Mouse (Mus musculus) B cell, adult 2 months (primary cell): ENCODE data around the gene Nlrp10.
A peak's percentile ranks its signal among the peaks of the same experiment; 100 is the strongest.

Source experiments
- DNase-seq, 2 experiments: peaks; one replicate each; pipeline ENCODE4 v3.0.0; 2022

The Nlrp10 gene

DNA sequence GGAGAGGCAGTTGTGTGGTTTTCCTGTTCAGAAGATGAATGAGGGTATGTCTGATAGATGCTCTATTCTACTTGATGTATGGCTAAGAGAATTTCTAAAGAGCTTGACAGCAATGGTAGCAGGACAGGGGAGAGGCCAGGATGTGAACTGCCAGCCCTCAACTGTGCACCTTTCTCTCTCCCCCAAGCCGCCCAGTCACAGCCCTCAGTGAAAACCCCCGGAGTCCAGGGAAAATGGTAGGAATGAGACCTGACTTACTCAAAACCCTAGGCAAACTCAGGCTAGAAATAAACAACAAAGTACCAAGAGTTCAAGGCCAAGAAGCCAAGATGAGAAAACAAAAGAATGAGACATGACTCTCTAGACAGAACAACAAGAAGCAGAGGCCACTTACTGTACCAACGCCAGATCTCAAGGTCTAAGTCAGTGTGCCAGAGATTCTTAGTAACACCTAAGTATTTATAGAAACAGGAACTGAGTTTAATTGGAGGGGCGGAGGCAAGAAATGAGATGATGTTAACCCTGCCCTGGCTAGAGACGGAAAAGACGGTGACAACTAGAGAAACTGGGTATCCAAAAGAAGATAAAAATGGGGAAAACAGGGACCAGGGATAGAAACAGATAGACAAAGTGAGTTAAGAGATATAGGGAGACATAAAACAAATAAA lies at the start of gene Nlrp10:
Nlrp10 (minus strand) TSS at position 453 of the 668 bp plus-strand sequence.
- DNase-seq, result peak; percentile 46 to 60

DNA sequence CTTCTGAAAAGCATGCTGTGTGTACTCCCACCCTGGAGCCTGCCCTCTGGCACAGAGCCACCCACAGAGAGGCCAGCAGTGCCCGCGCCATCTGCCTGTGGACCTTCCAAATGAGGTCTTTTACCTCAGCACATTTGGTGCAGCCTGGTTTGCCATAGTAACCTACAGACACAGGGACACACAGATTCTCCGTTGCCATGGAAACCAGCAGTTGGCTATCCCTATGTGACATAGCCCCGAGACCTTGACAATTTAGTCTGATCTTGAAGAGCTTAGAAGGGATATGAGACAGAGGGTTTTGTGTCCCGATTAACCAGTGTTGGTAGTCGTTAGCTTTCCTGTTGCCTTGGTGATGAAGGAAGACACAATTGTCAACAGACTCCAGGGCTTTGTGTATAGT lies 42.3 kb upstream of the Nlrp10 start:
- DNase-seq, result no peak

DNA sequence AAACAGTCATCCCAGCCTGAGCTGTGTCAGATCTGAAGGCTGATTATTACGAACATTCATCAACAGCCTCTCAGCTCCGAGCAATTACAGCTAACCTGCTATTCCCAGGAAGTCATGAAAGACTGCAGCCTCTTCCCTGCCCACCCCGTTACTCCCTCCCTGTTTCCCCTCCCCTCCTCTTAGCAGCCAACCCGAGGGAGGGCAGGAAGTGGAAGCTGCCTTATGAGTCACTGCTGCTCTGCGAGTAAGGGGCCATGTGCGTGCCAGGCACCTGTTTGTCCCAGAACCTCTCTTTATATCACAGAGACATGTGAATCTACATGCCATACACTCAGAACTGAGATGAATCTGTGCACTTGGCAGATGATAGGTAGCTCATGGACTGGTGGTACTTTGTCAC lies 38.2 kb upstream of the Nlrp10 start:
- DNase-seq, result no peak

DNA sequence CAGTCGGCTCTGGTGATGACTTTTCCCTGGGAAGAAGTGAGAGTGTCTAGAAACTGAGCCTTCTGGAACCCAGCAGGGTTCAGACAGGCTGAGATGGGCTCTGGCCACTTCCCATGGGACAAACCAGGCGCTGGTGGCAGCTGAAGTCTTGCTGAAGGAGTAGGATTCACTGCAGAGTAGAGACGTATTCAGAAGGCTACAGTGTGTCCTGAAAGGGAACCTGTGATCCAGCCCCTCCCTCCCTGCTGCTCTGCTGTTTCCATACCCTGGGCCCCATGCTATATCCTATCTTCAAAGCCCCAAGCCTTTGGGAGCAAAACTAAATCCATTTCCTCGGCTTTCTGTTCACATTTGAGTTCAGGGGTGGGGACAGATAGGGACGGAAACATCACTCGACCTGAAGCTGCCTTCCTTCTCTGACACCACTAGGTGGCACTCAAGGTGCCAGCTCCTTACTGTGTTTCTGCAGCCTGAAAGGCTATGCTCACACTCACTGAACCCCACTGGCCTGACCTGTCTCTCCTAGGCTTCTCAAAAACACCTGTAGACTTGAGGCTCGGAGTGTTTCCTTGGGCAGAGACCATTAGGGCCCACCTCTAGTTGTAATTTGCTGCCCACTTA lies 36.9 kb upstream of the Nlrp10 start:
- DNase-seq, result peak; percentile 49

DNA sequence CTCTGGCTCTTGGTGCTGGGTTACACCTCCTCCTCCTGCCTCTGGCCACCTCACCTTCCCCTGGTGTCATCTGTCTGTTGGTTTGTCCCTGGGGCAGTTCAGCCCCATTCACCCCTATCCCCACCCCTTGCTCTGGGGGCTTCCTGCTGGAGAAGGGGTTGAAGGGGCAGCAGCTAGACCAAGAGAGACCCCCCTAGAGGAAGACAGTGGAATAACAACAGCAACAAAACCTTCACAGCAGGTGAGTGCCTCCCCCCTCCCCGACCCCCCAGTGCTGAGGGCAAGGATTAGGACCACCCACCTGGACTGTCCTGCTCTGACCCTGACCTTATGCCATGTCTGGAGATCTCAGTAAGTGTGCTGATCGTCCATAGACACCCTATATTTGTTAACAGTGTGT lies 36.0 kb upstream of the Nlrp10 start:
- no peak for DNase-seq

DNA sequence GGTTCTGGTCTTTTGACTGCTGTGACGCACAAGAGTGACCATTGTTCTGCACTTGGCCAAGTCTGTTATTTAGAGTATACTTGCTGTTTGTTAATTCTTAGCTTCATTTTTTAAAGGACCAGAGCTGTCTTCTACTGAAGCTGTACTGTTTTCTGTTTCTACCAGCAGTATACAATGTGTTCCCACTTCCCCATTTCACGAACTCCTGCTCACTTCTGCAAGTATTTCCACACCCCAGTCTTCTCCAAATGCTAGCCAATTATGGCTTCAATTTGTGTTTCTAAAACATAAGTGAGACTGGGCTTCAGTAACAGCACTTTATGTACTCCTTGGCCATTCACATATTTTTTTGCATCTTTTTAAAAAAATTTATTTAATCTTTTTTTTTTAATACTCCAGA lies 27.8 kb upstream of the Nlrp10 start:
- DNase-seq, result no peak

DNA sequence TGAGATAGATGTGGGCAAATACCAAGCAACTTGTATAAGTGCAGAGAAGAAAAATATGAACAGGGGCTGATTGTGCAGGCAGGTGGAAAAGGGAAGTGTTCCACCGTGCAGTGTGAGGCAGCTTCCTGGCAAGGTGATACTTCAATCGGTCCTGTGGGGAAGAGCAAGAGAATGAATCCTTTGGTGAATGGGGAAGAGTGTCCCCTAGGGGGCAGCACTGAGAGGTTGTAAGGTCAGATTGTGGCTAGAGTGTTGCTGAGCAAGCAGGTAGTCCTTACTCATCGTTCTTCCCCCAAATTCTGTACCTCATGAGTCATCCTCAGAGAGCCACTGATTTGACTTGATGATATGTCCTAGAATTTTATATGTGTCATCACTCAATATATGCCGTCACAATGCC lies 24.2 kb upstream of the Nlrp10 start:
- peak; percentile 77 to 79 for DNase-seq

DNA sequence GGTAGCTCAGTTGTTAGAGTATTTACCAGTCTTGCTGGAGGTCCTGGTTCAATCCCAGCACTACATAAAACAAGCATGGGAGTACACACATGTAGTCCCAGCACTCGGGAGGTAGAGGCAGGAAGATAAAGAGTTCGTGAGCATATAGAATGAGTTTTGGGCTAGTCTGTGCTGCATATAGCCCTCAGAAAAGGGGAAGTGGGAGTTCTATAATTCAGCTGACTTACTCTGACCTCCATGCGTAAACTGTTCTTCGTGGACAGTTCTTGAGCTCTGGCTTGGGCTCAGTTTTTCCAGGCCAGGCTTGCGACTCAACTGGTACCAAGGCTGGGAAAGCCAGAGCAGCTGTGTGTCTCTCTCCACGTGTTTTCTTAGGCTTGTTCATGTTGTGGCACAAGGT lies 22.8 kb upstream of the Nlrp10 start:
- peak; percentile 27 to 31 for DNase-seq

DNA sequence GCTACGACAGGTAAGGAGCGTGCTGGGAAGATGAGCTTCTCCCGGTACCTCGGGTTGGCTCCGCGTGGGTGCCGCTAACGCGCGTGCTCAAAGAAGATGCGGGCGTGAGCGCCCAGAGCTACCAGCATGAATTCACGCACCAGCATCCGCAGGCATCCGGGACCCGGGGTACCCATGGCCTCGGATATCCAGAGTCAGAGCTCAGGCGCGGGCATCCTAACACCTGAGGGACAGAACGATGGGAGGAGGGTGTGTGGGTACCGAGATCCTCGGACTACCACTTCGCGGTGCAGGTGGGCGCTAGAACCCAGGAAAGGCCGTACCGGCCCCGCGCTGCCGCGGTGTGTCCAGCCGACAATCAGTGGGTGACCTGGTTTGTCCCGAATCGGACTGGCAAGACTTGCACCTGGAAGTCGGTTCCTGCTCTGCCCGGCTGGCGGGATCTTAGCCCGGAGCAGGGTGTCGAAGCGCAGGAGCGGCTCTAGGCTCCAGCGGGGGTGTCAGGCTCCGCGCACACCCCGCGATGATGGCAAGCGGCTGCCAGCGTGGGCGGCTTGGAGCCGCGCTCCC lies 20.9 kb upstream of the Nlrp10 start:
- DNase-seq, result peak; percentile 36 to 46

DNA sequence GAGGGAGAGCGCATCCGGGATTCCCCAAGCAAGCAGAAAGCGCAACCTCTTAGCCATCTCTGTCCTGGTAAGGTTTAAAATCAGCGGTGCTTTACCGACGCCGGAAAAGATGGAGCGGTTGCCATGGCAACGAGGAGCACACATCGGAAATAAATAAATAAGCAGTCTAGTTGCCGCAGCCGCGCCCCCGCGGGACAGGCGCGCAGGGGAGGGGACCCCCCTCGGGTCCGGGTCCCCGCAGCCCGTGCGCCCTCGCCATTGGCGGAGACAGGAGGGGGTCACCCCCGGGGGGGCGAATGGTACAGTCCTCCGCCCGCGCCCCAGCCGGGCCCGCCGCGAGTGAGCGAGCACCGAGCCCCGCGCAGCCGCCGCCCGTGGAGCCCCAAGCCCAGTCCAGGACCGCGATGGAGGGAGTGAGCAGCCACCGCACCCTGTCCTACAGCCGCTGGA lies 20.4 kb upstream of the Nlrp10 start, which contains the start of gene Tub:
Tub (plus strand) TSS at position 27 of the 450 bp plus-strand sequence.
- DNase-seq, result peak; percentile 75

DNA sequence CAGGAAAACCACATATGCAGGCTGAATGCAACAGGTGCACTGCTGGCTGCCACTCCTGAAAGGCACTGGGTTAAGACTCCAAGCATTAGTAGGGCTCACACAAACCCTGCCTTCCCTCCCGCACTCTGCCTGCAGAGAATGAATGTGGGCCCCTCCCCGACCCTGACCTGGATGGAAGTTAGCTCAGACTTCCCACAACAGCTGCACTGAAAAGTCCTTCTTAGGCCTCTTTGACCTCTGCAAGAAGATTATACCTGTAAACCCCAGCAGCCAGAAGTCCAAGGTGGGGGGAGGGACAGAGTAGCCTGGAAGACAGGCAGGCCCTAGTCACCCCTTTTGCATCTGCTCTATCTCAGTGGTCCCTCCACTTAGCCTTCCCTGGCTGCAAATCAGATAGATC lies 19.3 kb upstream of the Nlrp10 start:
- no peak for DNase-seq

DNA sequence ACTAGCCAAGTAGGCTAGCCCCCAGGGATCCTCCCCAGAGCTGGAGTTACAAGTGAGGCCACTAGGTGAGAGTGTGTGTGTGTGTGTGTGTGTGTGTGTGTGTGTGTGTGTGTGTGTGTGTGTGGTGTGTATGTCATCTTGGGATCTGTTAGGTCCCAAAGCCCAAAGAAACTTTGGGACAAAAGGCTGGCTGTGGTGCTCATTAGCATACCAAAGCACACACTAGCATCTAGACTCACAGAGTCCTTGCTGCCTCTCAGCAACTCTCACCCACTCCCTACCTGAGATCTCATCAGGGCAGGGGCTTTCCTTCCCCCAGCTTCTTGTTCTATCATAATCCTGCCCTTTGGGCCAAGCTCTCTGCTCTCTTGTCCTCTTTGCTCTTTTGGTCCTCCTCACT lies 18.6 kb upstream of the Nlrp10 start:
- no peak for DNase-seq

DNA sequence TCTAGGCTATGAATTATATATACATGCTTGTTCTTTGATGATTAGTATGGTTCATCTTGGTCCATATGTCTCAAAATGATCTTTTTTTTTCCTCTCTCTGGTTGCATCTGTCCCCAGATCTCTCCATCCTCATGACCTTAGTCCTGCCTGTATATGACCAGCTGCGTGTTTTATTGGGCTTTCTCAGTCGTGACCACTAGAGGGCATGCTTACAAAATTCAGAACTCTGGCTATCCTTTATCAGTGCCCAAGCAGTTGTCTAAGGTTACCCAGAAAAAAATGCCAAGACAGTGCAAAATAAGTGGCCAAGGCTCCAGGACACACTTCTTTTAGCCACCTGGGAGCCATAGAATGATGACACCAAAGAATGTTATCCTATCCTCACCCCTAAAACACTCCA lies 14.0 kb upstream of the Nlrp10 start:
- peak; percentile 59 for DNase-seq

DNA sequence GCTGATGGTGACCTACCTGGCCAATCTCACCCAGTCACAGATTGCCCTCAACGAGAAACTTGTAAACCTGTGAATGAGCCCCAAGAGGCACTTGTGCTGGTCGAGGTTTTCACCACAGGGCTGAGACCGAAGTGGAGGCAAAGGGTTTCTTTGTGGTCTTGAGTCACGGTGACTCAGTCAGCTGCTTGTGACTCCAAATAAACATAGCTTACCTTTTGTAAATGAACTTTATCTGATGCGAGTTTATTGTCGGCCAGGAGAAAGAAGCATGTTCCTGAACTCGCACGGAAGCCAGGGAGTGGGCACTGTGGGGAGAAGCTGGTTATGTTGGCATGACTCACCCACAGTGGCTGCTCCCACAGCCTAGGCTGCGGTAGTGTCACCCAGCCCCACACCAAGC lies 11.5 kb upstream of the Nlrp10 start:
- DNase-seq, result no peak

DNA sequence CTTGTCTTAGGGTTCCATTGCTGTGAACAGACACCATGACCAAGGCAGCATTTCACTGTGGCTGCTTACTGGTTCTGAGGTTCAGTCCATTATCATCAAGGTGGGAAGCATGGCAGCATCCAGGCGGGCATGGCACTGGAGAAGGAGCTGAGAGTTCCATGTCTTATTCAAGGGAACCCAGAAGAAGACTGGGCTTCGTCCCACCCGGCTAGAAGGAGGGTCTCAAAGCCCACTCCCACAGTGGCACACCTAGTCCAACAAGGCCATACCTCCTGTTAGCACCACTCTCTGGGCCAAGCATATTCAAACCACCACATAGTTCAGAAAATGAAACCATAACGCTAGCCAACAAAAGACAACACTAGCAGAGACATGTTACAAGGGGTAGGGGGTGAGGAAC lies 6.6 kb upstream of the Nlrp10 start:
- DNase-seq, result no peak

DNA sequence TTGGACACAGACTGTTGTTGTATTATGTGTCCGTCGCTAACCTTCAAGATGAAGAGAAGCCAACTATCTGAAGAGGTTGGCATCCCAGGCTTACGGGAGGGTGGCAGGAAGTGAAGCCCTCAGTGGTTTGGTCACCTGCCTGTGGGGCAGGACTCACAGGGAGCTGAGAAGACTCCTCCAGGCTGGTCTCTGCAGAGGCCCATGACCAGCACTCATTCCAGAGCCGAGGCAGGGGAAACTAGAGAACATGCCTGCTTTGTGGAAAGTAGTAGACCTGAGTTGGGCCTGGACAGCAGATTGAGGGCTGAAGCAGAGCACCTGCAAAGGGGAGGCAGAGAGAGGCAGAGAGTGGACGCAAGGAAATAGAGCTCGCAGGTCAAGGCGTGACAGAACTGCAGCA lies 5.4 kb upstream of the Nlrp10 start:
- DNase-seq, result no peak

DNA sequence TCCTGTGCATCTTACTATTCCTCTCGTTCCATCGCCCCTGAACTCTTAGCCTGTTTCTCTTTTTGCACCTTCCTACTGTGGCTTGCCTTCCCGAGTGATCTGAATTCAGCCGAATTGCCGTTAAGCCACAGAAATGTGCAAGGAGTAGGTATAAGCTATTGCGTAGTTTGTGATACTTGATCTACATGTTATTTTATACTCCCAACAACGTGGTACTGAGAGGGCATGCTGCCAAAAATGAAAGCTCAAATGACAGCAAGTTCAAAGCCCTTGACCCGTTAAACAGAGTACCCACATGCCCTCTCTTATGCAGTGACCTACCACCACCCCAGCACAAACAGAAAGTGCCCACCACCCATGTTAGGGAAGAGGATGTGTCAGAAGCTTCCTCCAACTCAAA lies 4.9 kb upstream of the Nlrp10 start:
- DNase-seq, result no peak

DNA sequence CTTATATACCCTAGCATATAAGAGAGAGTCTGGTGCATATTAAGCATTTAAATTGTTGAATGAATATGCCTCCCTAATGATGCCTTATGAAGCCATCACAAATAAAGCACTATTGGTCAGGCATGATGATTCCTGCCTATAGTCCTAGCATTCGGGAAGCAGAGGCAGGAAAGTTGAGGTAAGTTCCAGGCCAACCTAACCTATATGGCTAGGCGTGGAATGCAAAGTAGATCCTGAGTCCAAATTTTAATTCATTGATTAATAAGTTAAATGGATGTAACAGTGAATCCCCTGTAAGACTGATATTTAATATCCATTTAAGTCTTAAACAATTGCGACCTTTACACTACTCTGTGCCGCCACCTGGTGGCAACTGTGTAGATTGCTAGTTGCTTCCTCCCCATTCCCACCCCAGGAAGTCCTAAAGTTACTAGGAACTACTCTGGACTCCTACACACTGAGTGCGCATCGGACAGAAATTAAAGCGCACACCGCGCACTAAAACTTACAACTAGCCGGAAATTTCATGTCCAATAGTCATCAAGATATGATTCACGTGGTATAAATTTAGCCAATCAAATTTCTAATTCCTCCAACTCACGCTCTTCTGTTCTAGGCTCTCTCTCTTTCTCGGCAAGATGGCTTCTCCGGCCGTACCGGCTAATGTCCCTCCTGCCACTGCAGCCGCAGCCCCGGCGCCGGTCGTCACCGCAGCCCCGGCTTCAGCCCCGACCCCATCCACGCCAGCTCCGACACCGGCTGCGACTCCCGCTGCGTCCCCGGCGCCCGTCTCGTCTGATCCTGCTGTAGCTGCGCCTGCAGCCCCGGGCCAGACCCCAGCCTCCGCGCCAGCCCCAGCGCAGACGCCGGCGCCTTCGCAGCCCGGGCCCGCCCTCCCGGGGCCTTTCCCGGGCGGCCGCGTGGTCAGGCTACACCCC lies 4.1 kb upstream of the Nlrp10 start, which contains the start of gene Eif3f:
Eif3f (plus strand) TSS at position 624 of the 938 bp plus-strand sequence.
- peak; percentile 94 to 95 for DNase-seq

DNA sequence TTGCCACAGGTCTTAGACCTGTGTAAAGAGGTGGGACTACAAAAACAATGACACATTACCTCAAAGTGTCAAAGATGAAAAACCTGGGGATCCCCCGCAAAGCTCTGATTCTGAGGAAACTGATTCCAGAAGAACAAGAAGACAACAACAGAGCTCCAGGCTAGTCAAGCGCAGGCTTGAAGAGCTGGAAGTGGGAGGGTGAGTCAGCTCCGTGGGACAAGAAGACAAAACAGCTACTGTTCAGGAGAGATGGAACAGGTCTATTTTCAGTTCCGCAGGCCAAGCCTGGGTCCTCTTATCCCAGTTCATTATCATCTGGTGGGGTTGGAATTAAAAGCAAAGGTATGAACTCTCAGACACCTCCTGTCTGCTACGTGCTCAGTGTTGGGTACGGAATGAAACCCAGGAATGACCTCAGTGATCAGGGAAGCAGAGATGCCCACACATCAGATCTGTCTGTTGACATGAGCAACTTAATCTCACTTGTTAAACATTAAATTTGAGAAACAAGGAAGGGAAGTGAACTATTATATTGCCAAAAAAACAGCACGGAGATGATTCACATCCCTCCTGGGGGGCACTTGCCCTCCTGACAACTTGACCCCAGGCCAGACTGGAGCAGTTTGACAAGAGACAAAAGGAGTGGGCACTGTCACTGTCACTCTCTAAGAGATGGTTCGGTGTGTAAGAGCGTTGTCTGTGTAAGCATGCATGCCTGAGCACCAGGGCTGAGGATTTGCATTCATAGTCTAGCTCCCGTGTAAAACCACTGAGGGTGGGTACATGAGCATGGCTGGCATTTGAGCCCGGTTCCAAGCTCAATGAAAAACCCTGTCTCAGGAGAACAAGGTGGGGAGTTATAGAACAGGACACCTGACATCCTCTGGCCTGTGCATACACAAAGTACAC lies 1.4 kb downstream of the Nlrp10 start:
- no peak for DNase-seq

DNA sequence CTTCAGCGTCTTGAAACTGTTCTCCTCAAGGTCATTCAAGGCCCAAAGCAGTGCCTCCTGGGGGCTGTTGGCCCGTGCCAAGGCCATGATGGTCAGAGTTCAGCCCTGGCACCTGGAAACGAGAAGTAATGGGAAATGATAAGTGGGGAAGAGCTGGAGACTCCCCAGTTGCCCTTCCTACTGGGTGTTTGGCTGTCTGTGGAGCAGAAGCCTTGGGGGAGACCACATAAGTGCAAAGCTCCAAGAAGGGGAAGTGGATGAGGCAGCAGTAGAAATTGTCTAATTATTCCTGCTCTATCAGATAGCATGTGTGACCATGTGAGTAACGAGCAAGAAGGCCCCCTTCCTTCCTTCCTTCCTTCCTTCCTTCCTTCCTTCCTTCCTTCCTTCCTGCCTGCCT lies 2.9 kb downstream of the Nlrp10 start:
- DNase-seq, result no peak

DNA sequence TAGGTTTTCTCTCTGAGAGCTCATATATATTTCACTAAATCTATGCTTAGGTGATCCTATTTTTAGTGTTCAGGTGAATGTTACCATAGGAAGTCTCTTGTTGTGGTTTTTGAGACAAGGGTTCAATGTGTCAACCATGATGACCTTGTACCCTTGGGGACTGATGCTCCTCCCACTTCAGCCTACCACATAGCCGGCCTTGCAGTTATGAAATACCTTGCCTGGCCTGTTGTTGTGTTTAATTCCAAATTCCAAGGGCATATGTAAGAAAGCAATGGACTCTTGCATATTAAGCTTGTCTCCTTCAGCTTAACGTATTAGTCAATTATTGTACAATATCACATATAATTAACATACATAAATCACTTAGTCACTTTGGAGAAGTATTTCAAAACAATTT lies 26.0 kb downstream of the Nlrp10 start:
- no peak for DNase-seq

DNA sequence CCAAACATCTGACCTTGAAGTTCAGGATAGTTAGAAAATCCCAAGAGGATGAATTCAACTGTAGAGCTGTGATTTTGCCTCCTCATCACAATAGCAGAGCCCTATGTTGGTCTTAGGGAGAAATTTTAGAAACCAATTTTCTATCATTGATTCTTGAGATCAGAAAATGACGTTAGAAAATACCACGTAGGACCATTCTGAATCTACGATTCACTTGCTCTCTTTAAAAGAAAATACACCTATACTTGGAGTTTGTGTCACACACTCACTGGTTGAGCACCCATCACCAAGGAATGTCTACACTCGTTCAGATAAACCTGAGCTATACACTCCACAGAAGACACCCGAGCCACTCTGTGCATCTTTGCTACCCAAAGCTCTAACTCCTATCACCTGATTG lies 35.7 kb downstream of the Nlrp10 start, which contains the start of gene Olfr519:
Olfr519 (minus strand) TSS at position 101 of the 400 bp plus-strand sequence.
- no peak for DNase-seq
